Mouse (Mus musculus) thymus, postnatal 0 days (tissue): ENCODE measurements around the gene Tbc1d22a. TPM values are rescaled to one million over a fixed set of nuclear protein-coding genes. Genes with fewer than 3 reads are reported as not detected.

Source experiments
- DNase-seq: peaks from one replicate; pipeline ENCODE4 v3.0.0-alpha.2; 2015; ENCODE audit warnings: low spot score
- polyA plus RNA-seq: library from polyadenylated mRNA; unstranded; fragments of >200 nt; fragmentation: Nextera tagmentation; extraction: Ambion mirVana; gene quantifications from 2 replicates; pipeline ENCODE4 v1.2.1, GENCODE M21; 2015

Tbc1d22a gene
- polyA plus RNA-seq, 1 experiment from 2014 or later: 21.0 TPM

- DNase-seq: no peak
Measured at GRCm38 (mm10) chr15:86334276-86334675, 120.0 kb downstream of the Tbc1d22a start.

DNA sequence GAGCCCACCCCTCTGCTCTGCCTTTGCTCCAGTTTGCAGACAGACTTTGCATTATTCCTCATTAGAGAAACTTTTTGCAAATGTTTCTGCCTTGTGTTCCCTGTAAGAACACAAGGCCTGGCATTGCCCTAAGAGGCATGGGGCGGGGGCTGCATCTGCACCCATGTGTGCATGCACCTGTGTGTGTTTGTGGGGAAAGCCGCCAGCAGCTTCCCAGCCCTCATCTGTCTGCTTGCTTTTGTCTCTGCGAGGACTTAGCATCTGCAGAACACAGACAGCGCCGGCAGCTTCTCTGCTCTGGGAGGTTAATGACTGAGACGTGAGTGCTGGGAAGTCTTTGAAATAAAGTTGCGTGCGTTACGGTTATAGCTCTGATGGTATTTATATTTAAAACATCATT lies 120.5 kb downstream of the Tbc1d22a start:
- DNase-seq: peak; percentile 82

DNA sequence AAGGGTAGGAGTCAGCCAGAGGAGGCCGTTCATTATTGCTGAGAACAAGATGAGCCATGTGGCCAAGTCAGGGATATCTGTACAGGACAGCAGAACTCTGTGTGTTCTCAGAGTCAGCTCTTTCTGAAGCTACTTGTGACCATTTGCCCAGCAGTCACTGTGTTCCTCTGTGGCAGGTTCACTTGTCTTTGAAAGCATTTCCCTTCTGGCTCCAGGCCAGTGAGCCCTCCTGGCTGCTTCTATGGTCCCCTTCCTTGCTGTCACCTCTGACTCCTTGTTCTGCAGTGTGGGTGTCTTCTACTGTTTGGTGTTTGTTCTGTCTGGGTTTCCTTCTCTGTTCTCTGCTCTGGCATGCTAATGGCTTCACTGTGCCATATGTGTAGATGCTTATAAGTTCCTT lies 121.5 kb downstream of the Tbc1d22a start:
- DNase-seq: peak; percentile 21

DNA sequence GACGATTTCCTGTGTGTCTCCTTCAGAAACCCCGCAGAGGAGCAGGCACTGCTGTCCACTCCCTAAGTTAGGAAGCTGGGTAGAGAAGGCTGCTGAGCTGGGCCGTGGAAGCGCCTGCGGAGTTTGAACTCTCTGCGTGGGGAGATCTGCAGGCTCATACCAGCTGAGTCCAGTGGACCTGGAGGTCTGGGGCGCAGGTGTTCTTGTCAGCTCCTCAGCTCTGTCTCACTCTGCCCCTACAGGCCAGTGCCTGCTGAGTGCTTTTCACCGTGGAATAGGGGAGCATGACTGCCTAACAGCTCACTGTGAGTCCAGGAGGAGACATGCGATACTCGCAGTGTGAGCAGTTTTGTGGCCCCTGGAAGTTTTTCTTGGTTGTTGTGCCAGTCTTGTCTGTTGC lies 123.5 kb downstream of the Tbc1d22a start:
- peak; percentile 60 for DNase-seq

- DNase-seq: no peak
Measured at GRCm38 (mm10) chr15:86339736-86340135, 125.5 kb downstream of the Tbc1d22a start.

DNA sequence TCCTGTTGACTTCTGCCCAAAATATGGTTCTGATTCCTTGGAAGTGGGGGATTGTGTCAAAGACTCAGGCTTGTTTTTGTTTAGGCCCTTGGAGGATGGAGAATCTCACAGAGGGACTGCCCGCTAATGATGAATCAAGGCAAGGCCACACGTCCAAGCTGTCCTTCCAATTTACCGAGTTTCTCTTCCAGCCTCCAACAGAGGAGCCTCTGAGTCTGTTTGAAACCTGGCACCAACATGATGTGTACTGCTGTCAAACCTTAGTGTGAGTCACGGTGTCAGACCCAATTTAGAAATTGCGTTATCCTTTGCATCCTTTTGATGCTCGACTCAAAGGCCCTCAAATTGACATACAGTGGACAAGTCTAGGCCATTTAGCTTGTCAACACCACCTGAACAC lies 126.5 kb downstream of the Tbc1d22a start:
- no peak for DNase-seq

GRCm38 (mm10) chr15:86342637-86343375 lies 128.5 kb downstream of the Tbc1d22a start:
- peak; percentile 59 for DNase-seq

GRCm38 (mm10) chr15:86344906-86345331 lies 130.7 kb downstream of the Tbc1d22a start:
- DNase-seq: peak; percentile 49

- peak; percentile 82 for DNase-seq
Measured at GRCm38 (mm10) chr15:86345907-86346306, 131.6 kb downstream of the Tbc1d22a start.

GRCm38 (mm10) chr15:86346606-86347005 lies 132.3 kb downstream of the Tbc1d22a start:
- peak; percentile 21 for DNase-seq

DNA sequence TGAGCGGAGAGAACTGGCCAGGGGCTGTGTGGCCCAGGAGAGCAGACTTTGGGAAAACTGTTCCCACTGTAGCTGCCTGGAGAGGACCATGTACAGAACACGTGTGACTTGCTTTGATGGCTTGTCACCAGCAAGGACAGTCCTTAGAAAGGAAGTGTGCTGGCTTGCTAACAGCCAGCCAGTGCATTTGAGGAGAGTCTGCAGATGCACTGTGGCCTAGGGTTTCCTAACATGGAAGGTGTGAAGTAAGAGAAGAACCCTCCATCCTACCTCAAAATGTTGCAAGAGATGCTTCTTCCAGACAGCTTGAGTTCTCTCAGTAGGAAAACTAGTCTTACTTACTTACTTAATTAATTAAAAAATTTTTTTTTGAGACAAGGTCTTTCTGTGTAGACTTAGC lies 140.7 kb downstream of the Tbc1d22a start:
- no peak for DNase-seq

- no peak for DNase-seq
Measured at GRCm38 (mm10) chr15:86355857-86356256, 141.6 kb downstream of the Tbc1d22a start.

DNA sequence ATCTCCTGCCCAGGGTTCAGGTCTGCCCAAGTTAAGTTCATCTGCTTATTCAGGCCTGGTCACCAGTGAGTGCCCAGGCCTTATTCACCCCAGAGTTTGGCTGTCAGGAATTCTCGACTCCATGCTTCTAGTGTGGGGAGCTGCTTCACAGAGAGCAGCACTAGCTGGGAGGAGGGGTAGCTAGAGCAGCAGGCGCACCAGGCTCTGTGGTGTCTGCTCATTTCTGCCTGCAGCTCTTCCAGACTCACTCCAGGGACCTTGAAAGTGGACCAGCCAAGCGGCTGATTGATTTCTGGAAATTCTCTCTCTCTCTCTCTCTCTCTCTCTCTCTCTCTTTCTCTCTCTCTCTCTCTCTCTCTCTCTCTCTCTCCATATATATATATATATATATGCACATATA lies 146.1 kb downstream of the Tbc1d22a start:
- DNase-seq: no peak

GRCm38 (mm10) chr15:86362306-86363150 lies 148.3 kb downstream of the Tbc1d22a start:
- DNase-seq: peak; percentile 55

DNA sequence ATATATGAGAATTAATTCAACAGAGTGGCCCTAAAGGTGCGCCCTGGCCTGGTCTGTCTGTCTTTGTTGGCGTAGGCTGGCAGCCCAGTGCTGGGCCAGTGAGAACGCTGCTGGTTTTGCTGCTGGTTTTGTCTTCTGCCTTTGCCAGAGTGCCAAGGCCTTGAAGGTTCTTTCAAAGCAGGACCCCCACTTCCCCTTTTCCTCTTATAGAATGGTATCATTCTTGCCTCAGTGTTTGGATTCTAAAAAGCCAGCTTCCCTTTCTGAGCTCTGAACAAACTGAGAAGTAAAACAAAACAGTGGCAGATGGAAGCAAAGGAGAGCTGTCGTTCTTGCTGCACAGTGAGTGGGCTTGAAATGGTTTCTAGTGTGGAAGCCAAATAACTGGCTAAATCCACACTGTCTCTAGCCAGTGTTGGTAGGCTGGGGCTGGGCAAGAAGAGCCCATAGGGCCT lies 149.6 kb downstream of the Tbc1d22a start:
- peak; percentile 12 for DNase-seq

DNA sequence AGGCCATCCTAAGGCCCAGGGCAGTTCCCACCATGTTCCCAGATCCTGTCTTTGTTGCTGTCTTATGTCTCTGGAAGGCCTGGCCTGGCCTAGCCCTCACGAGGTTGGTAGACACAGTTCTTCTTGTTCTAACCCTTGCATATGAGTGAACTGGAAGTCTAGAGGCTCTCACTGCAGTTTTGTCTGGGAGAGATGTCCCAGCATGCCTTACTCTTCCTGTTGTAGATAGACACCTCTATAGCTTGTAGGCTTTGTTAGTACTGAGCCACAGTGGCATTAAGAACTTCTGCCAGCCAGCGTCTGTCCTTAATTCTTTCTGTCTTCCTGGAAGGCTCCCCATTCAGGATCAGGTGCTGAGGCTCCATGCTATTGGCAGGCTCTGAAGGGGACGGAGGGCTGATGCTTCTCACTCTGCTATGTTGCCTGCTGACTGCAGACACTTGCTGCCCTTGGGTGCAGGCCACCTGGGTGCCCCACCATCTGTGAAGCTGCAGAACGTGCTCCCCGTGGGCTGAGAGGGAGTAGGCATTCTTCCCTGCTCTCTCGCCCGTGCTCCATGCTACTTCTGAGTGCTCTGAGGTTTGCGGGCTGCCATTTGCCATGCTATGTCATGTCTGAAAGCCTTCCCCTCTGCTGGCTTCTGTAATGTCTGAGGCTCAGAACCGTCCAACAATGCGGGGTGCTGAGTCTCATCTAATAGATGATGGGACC lies 150.8 kb downstream of the Tbc1d22a start:
- peak; percentile 59 for DNase-seq

DNA sequence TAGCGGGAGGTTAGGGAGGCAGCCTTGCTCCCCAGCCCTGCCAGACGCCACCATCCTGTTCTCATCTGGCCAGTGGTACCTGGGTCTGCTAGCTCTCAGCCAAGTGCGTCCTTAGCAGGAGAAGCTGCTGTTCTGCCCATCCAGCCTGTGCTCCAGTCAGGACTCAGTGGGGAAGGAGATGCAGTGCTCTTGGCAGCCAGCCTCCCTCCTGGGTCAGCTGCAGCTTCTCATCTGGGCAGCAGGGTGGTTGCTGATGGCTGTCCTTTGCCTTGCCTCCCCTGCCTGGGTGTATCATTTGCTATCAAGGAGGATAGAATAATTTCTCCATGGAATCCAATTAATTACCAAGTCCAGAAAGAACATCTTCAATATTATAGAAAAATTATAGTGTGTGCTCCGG lies 152.5 kb downstream of the Tbc1d22a start:
- no peak for DNase-seq

DNA sequence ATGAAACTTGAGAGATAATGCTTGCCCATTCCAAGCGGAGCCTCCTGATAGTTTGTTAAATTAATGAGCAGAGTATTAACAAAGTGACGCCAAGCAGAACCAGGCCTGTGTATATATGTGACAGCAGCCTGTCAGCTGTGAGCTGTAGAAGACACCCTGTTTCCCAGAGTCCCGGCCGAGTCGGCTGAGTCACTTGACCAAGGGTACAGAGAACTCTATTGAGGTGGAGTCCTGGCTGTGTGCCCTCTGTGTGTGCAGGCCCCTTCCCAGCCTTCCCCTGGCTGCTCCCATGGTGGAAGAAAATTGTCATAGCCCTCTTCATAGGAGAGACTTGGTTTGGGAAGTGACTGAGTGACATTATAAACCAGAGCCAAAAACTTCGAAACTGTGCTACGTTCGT lies 153.0 kb downstream of the Tbc1d22a start:
- no peak for DNase-seq

GRCm38 (mm10) chr15:86370846-86371245 lies 156.6 kb downstream of the Tbc1d22a start:
- no peak for DNase-seq

GRCm38 (mm10) chr15:86375262-86375661 lies 161.0 kb downstream of the Tbc1d22a start:
- no peak for DNase-seq

DNA sequence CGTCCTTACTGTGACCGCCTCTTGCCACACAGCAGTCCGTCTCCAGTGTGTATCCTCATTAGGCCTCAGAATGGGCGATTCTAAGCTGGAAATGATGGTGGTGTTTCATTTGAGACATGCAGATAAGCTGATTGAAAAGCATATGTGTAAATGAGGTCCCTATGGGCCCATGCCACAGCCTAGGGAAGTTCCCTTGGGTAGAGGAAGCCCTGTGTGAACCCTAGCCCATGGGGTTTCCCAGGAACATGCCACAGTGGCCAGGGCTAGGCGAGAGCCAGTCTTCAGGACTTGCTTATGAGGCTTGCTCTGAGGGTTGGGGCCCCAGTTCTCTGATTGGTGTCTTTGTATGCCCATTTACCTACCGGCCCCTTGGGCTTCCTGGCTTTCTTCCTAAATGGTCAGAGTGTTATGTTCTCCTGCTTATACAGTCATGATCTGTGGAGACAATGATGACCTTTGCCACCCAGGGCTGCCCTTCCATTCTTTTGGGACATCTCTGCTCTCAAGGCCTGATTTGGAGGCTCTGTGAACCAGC lies 161.7 kb downstream of the Tbc1d22a start:
- DNase-seq: no peak
